Mouse (Mus musculus) frontal cortex, postnatal 25 days (tissue): ENCODE measurements around the gene Olfr362.
"Not testable (repeated sequence)": the region's sequence is repeated elsewhere in the genome, so short reads cannot be mapped to it uniquely, and the experiment has no call there.

Experiments
- DNase-seq, 2 experiments: peaks; one replicate each; pipeline ENCODE4 v3.0.0; 2022; ENCODE audit warnings: low spot score in 2 of 2

Olfr362 gene

DNA sequence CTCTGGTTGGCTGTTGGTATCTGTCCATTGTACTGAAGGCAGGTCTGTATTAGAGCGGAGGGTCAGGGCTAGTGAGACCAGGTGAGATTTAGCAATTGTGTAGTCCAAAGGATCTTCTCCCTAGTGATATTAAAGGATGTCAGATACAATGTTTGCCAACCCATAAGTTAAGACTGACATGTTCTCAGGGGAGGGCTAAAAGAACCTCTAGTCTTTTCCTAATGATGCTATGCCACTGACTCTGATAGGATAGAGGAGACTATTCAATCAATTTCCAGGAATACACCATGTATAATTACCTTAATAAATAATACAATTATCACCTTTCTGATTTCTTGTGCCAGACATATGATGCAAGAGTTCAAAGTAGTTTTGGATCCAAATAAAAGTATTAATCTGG lies at the start of gene Olfr362:
Gene Olfr362, minus strand, starts transcription at position 101 of the 400 bp plus-strand sequence.
- DNase-seq = no peak

DNA sequence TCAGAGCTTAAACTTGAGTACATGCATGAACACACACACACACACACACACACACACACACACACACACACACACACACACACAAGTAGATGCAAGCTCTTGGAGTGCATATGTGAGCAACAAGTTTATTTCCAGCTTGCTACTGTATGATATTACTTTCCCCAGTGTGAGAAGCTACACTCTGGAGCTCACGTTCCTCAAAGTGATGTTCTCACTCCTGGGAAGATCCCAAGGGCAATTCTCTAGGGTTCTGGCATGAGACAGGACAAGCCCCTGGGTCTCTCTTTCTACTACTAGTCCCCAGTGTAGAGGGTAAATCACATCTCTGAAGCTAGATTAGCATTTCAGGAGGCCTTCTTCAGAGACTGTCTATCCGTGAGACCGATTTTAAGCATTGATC lies 21.3 kb upstream of the Olfr362 start, which contains the start of gene Olfr364-ps1:
Gene Olfr364-ps1, plus strand, starts transcription at position 301 of the 400 bp plus-strand sequence.
- DNase-seq = no peak

DNA sequence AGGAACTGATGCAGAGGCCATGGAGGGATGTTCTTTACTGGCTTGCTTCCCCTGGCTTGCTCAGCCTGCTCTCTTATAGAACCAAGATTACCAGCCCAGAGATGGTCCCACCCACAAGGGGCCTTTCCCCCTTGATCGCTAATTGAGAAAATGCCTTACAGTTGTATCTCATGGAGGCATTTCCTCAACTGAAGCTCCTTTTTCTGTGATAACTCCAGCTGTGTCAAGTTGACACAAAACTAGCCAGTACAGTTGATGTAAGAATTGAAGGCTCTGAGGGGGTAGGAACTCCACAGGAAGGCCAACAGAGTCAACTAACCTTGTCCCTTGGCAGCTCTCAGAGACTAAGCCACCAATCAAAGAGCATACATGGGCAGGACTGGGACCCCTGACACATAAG lies 28.5 kb downstream of the Olfr362 start, which contains the start of gene Olfr361:
Gene Olfr361, minus strand, starts transcription at position 101 of the 400 bp plus-strand sequence.
- DNase-seq = not testable (repeated sequence)

DNA sequence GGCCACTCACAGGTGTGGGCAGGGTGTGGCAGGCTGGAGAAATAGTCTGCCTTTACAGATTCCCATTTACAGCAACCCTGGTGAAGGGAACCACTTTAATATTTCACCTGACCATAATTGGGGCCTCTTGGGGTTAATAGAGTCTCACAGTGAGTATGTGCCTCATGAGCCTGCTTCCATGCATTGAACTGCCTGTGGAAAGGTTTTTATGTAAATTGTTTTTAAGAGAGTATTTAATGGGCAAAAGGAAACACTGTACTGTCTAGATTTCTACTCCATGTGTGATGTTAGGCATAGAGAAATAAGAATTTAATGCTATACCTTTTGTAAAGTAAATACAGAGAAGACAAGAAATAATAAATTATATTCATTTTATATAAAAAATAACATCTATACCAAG lies 52.3 kb downstream of the Olfr362 start, which contains the start of gene Olfr360:
Gene Olfr360, plus strand, starts transcription at position 301 of the 400 bp plus-strand sequence.
- no peak for DNase-seq
